Mouse (Mus musculus): Measurements from ENCODE around the gene Spag6. TPM values are rescaled to one million over a fixed set of nuclear protein-coding genes. Genes with fewer than 3 reads are reported as not detected.
A peak's percentile ranks its signal among the peaks of the same experiment; 100 is the strongest.

The Spag6 gene
- polyA plus RNA-seq, 1 experiment, result 0.26 TPM

- Histone ChIP-seq H3K36me3 (ENCODE audit: control insufficient read depth, insufficient read depth, low read length) (no peaks in the 10 kb centered on the region), H3K27me3 (ENCODE audit: control insufficient read depth, insufficient read depth, low read length) (no peaks in the 10 kb centered on the region), H3K27ac (ENCODE audit: control insufficient read depth, insufficient read depth, low read length) (no peak overlapping the region), H3K4me1 (replicated peaks; ENCODE audit: control insufficient read depth, insufficient read depth, low read length) (no peaks in the 10 kb centered on the region), H3K4me3 (ENCODE audit: control insufficient read depth, insufficient read depth, low read length) (no peak overlapping the region)
- DNase-seq, result no peak
- TF ChIP-seq POLR2A (IDR thresholded peaks at IDR 0.05; ENCODE audit: control insufficient read depth, extremely low read depth, insufficient read depth, low read length, poor library complexity), result no peak
- no peak for TF ChIP-seq CTCF (IDR thresholded peaks at IDR 0.05; ENCODE audit: borderline replicate concordance, control insufficient read depth, extremely low read depth, insufficient read depth, low read length, poor library complexity)
- WGBS, result 92% methylated on average over 8 of the region's 8 CpGs
Measured at GRCm38 (mm10) chr2:18737040-18737439, 43.2 kb downstream of the Spag6 start.

GRCm38 (mm10) chr2:18739216-18739615, 45.4 kb downstream of the Spag6 start:
- no peak for DNase-seq
- no peaks in the 10 kb centered on the region for H3K4me1 ChIP-seq (replicated peaks; ENCODE audit: control insufficient read depth, insufficient read depth, low read length)
- no peak overlapping the region for H3K27ac ChIP-seq (ENCODE audit: control insufficient read depth, insufficient read depth, low read length)
- no peaks in the 10 kb centered on the region for H3K27me3 ChIP-seq (ENCODE audit: control insufficient read depth, insufficient read depth, low read length)
- H3K36me3 ChIP-seq (ENCODE audit: control insufficient read depth, insufficient read depth, low read length), result no peaks in the 10 kb centered on the region
- H3K4me3 ChIP-seq (ENCODE audit: control insufficient read depth, insufficient read depth, low read length), result no peak overlapping the region
- 74% methylated on average over 2 of the region's 2 CpGs for WGBS
- TF ChIP-seq POLR2A (IDR thresholded peaks at IDR 0.05; ENCODE audit: control insufficient read depth, extremely low read depth, insufficient read depth, low read length, poor library complexity) (no peak), CTCF (IDR thresholded peaks at IDR 0.05; ENCODE audit: borderline replicate concordance, control insufficient read depth, extremely low read depth, insufficient read depth, low read length, poor library complexity) (no peak)

- H3K36me3 ChIP-seq (ENCODE audit: control insufficient read depth, insufficient read depth, low read length), result no peaks in the 10 kb centered on the region
- no peaks in the 10 kb centered on the region for H3K27me3 ChIP-seq (ENCODE audit: control insufficient read depth, insufficient read depth, low read length)
- no peak overlapping the region for H3K27ac ChIP-seq (ENCODE audit: control insufficient read depth, insufficient read depth, low read length)
- no peak for TF ChIP-seq CTCF (IDR thresholded peaks at IDR 0.05; ENCODE audit: borderline replicate concordance, control insufficient read depth, extremely low read depth, insufficient read depth, low read length, poor library complexity)
- no peak for TF ChIP-seq POLR2A (IDR thresholded peaks at IDR 0.05; ENCODE audit: control insufficient read depth, extremely low read depth, insufficient read depth, low read length, poor library complexity)
- 38% methylated on average over 2 of the region's 2 CpGs for WGBS
- DNase-seq, result no peak
- no peaks in the 10 kb centered on the region for H3K4me1 ChIP-seq (replicated peaks; ENCODE audit: control insufficient read depth, insufficient read depth, low read length)
- no peak overlapping the region for H3K4me3 ChIP-seq (ENCODE audit: control insufficient read depth, insufficient read depth, low read length)
Measured at GRCm38 (mm10) chr2:18756144-18756543, 62.3 kb downstream of the Spag6 start.

GRCm38 (mm10) chr2:18764846-18765245, 71.0 kb downstream of the Spag6 start:
- 69% methylated on average over 2 of the region's 2 CpGs for WGBS
- DNase-seq, result no peak
- peaks cover 3% of the 10 kb centered on the region; the same call in 1 of the 2 replicates for H3K4me1 ChIP-seq (replicated peaks; ENCODE audit: control insufficient read depth, insufficient read depth, low read length)
- H3K4me3 ChIP-seq (ENCODE audit: control insufficient read depth, insufficient read depth, low read length), result no peak overlapping the region
- TF ChIP-seq POLR2A (IDR thresholded peaks at IDR 0.05; ENCODE audit: control insufficient read depth, extremely low read depth, insufficient read depth, low read length, poor library complexity), result no peak
- no peak for TF ChIP-seq CTCF (IDR thresholded peaks at IDR 0.05; ENCODE audit: borderline replicate concordance, control insufficient read depth, extremely low read depth, insufficient read depth, low read length, poor library complexity)
- no peak overlapping the region for H3K27ac ChIP-seq (ENCODE audit: control insufficient read depth, insufficient read depth, low read length)
- H3K36me3 ChIP-seq (ENCODE audit: control insufficient read depth, insufficient read depth, low read length), result no peaks in the 10 kb centered on the region
- H3K27me3 ChIP-seq (ENCODE audit: control insufficient read depth, insufficient read depth, low read length), result no peaks in the 10 kb centered on the region

GRCm38 (mm10) chr2:18765481-18766249, 71.8 kb downstream of the Spag6 start:
- Histone ChIP-seq H3K4me3 (ENCODE audit: control insufficient read depth, insufficient read depth, low read length) (peak overlapping the region; percentile 35), H3K4me1 (replicated peaks; ENCODE audit: control insufficient read depth, insufficient read depth, low read length) (peaks cover 3% of the 10 kb centered on the region; the same call in 1 of the 2 replicates), H3K36me3 (ENCODE audit: control insufficient read depth, insufficient read depth, low read length) (no peaks in the 10 kb centered on the region), H3K27me3 (ENCODE audit: control insufficient read depth, insufficient read depth, low read length) (no peaks in the 10 kb centered on the region), H3K27ac (ENCODE audit: control insufficient read depth, insufficient read depth, low read length) (peak overlapping the region; percentile 66)
- TF ChIP-seq POLR2A (IDR thresholded peaks at IDR 0.05; ENCODE audit: control insufficient read depth, extremely low read depth, insufficient read depth, low read length, poor library complexity), result no peak
- no peak for TF ChIP-seq CTCF (IDR thresholded peaks at IDR 0.05; ENCODE audit: borderline replicate concordance, control insufficient read depth, extremely low read depth, insufficient read depth, low read length, poor library complexity)
- WGBS, result 14% methylated on average over 12 of the region's 12 CpGs
- DNase-seq, result peak; percentile 16

- no peak for DNase-seq
- peak overlapping the region; percentile 98 for H3K4me3 ChIP-seq (ENCODE audit: control insufficient read depth, insufficient read depth, low read length)
- H3K27ac ChIP-seq (ENCODE audit: control insufficient read depth, insufficient read depth, low read length), result peak overlapping the region; percentile 7
- no peaks in the 10 kb centered on the region for H3K27me3 ChIP-seq (ENCODE audit: control insufficient read depth, insufficient read depth, low read length)
- TF ChIP-seq POLR2A (IDR thresholded peaks at IDR 0.05; ENCODE audit: control insufficient read depth, extremely low read depth, insufficient read depth, low read length, poor library complexity) (no peak), CTCF (IDR thresholded peaks at IDR 0.05; ENCODE audit: borderline replicate concordance, control insufficient read depth, extremely low read depth, insufficient read depth, low read length, poor library complexity) (no peak)
- H3K4me1 ChIP-seq (replicated peaks; ENCODE audit: control insufficient read depth, insufficient read depth, low read length), result peaks cover 3% of the 10 kb centered on the region; the same call in 1 of the 2 replicates
- no peaks in the 10 kb centered on the region for H3K36me3 ChIP-seq (ENCODE audit: control insufficient read depth, insufficient read depth, low read length)
- WGBS, result 7% methylated on average over 4 of the region's 4 CpGs
Measured at GRCm38 (mm10) chr2:18766441-18766820, 72.6 kb downstream of the Spag6 start.
